18 mouse cellular contexts compared by ENCODE assay signal in genomic region chr1:120321270-120322021, GRCm38 (mm10). TPM values are rescaled to one million over a fixed set of nuclear protein-coding genes. Genes with fewer than 3 reads are reported as not detected.
A peak's percentile ranks its signal among the peaks of the same experiment; 100 is the strongest.
DNase-seq lines count a peak whose midpoint lies in the region; ATAC-seq lines count a peak whose summit lies in the region.
"Had no signal": no experiment of that assay in that cellular context is flagged by ENCODE, and none has a peak within 500 bp of the region (broad histone marks: within the 10 kb centered on the region; RNA-seq: fewer than 3 reads in every experiment).

No protein-coding gene starts in this region.

- H3K4me3 ChIP-seq in neural tube, embryonic 12.5 days: no peak overlapping the region
- no peak overlapping the region for H3K4me3 ChIP-seq in midbrain, embryonic 12.5 days
- H3K4me3 ChIP-seq in neural tube, embryonic 15.5 days (replicated peaks): no peak overlapping the region
- no peak overlapping the region for H3K4me3 ChIP-seq in liver, embryonic 11.5 days (ENCODE audit: low read depth, low read length)
- H3K4me3 ChIP-seq: liver, embryonic 13.5 days; myocyte had no signal

- H3K27ac ChIP-seq in neural tube, embryonic 12.5 days: no peak overlapping the region
- H3K27ac ChIP-seq in midbrain, embryonic 12.5 days (replicated peaks): no peak overlapping the region
- no peak overlapping the region for H3K27ac ChIP-seq in neural tube, embryonic 15.5 days (replicated peaks)
- no peak overlapping the region for H3K27ac ChIP-seq in liver, embryonic 11.5 days (ENCODE audit: low read depth, low read length)
- H3K27ac ChIP-seq: kidney, postnatal 0 days; liver, embryonic 13.5 days had no signal

- peak; percentile 44 to 47 for DNase-seq in cerebellum, postnatal 14 days
- DNase-seq in cerebellum, postnatal 36 days: no peak
- DNase-seq in neural tube, embryonic 10.5 days (ENCODE audit: extremely low spot score, low spot score): no peak
- no peak for DNase-seq in liver, embryonic 11.5 days (ENCODE audit: low spot score)
- DNase-seq in thymus, adult 18-20 months: no peak
- DNase-seq: adrenal gland, adult 2 months; heart, adult 11 months; kidney, adult 11 months; liver, embryonic 13.5 days; thymus, postnatal 36 days had no signal

- no peaks in the 10 kb centered on the region for H3K36me3 ChIP-seq in neural tube, embryonic 12.5 days
- H3K36me3 ChIP-seq in midbrain, embryonic 12.5 days: no peaks in the 10 kb centered on the region
- H3K36me3 ChIP-seq in neural tube, embryonic 15.5 days: no peaks in the 10 kb centered on the region
- H3K36me3 ChIP-seq in liver, embryonic 11.5 days (ENCODE audit: control insufficient read depth, insufficient read depth, low read length): no peaks in the 10 kb centered on the region
- H3K36me3 ChIP-seq: liver, embryonic 13.5 days had no signal

- no peak overlapping the region for H3K4me2 ChIP-seq in neural tube, embryonic 12.5 days (replicated peaks)
- H3K4me2 ChIP-seq in midbrain, embryonic 12.5 days (replicated peaks): no peak overlapping the region
- 0 out of 2 replicates have a peak overlapping the region, but pooled peaks have one; percentile 15 for H3K4me2 ChIP-seq in neural tube, embryonic 15.5 days
- H3K4me2 ChIP-seq in liver, embryonic 11.5 days: no peak overlapping the region
- H3K4me2 ChIP-seq: liver, embryonic 13.5 days had no signal

- 79% methylated on average over 16 of the region's 16 CpGs for WGBS in neural tube, embryonic 12.5 days
- WGBS in midbrain, embryonic 12.5 days: 70% methylated on average over 16 of the region's 16 CpGs
- WGBS in neural tube, embryonic 15.5 days: 63% methylated on average over 16 of the region's 16 CpGs
- WGBS in liver, embryonic 11.5 days: 83% methylated on average over 16 of the region's 16 CpGs

- H3K9ac ChIP-seq in neural tube, embryonic 12.5 days: no peak overlapping the region
- H3K9ac ChIP-seq in midbrain, embryonic 12.5 days (replicated peaks): no peak overlapping the region
- H3K9ac ChIP-seq in neural tube, embryonic 15.5 days (replicated peaks): no peak overlapping the region
- no peak overlapping the region for H3K9ac ChIP-seq in liver, embryonic 11.5 days (ENCODE audit: low read depth, low read length)
- H3K9ac ChIP-seq: liver, embryonic 13.5 days had no signal

- peak; percentile 45; the same call in 1 of the 2 replicates for ATAC-seq in neural tube, embryonic 12.5 days (ENCODE audit: low FRiP score, low read depth)
- peak; percentile 57; the same call in 1 of the 2 replicates for ATAC-seq in midbrain, embryonic 12.5 days (ENCODE audit: low FRiP score, low read depth)
- peak; percentile 63; the same call in 1 of the 2 replicates for ATAC-seq in neural tube, embryonic 15.5 days (ENCODE audit: low FRiP score)
- no peak for ATAC-seq in liver, embryonic 11.5 days (replicated peaks; ENCODE audit: low FRiP score)

- no peaks in the 10 kb centered on the region for H3K9me3 ChIP-seq in neural tube, embryonic 12.5 days
- no peaks in the 10 kb centered on the region for H3K9me3 ChIP-seq in midbrain, embryonic 12.5 days
- no peaks in the 10 kb centered on the region for H3K9me3 ChIP-seq in neural tube, embryonic 15.5 days (replicated peaks)
- no peaks in the 10 kb centered on the region for H3K9me3 ChIP-seq in liver, embryonic 11.5 days (ENCODE audit: control insufficient read depth, low read length)
- H3K9me3 ChIP-seq: liver, embryonic 13.5 days had no signal

- no peaks in the 10 kb centered on the region for H3K4me1 ChIP-seq in neural tube, embryonic 12.5 days
- no peaks in the 10 kb centered on the region for H3K4me1 ChIP-seq in midbrain, embryonic 12.5 days
- H3K4me1 ChIP-seq in neural tube, embryonic 15.5 days: peaks cover 8% of the 10 kb centered on the region
- H3K4me1 ChIP-seq in liver, embryonic 11.5 days (replicated peaks; ENCODE audit: control insufficient read depth, insufficient read depth, low read length): no peaks in the 10 kb centered on the region
- H3K4me1 ChIP-seq: liver, embryonic 13.5 days had no signal

- H3K27me3 ChIP-seq in neural tube, embryonic 12.5 days (replicated peaks): no peaks in the 10 kb centered on the region
- peaks cover 3% of the 10 kb centered on the region; the same call in 1 of the 2 replicates for H3K27me3 ChIP-seq in midbrain, embryonic 12.5 days
- no peaks in the 10 kb centered on the region for H3K27me3 ChIP-seq in neural tube, embryonic 15.5 days (replicated peaks)
- H3K27me3 ChIP-seq in liver, embryonic 11.5 days (replicated peaks; ENCODE audit: control insufficient read depth, insufficient read depth, low read length): no peaks in the 10 kb centered on the region
- H3K27me3 ChIP-seq: liver, embryonic 13.5 days had no signal

RNA-seq across cellular contexts. Expression of gene C1ql2, which starts 18.9 kb away (rescaled TPM):
- 0.19 and 0.42 TPM in 2 replicates for polyA plus RNA-seq in neural tube, embryonic 12.5 days (2016; fragmentation: Nextera tagmentation; extraction: Ambion mirVana)
- 2.8 and 3.4 TPM in 2 replicates for polyA plus RNA-seq in midbrain, embryonic 12.5 days (2016; fragmentation: Nextera tagmentation; extraction: Ambion mirVana)
- polyA plus RNA-seq in neural tube, embryonic 15.5 days (2015; fragmentation: Nextera tagmentation; extraction: Ambion mirVana): 1.4 and 3.2 TPM in 2 replicates
- polyA plus RNA-seq in liver, embryonic 11.5 days (2014; fragmentation: Nextera tagmentation; extraction: Ambion mirVana): not detected in 2 replicates
- polyA plus RNA-seq: heart, embryonic 14.5 days; limb, embryonic 11.5 days; liver, embryonic 13.5 days; myocyte; testis, adult 2 months had no signal

RNA-seq across cellular contexts. Expression of gene Steap3, which starts 48.9 kb away (rescaled TPM):
- 1.4 and 2.3 TPM in 2 replicates for polyA plus RNA-seq in neural tube, embryonic 12.5 days (2016; fragmentation: Nextera tagmentation; extraction: Ambion mirVana)
- 2.6 and 4.0 TPM in 2 replicates for polyA plus RNA-seq in midbrain, embryonic 12.5 days (2016; fragmentation: Nextera tagmentation; extraction: Ambion mirVana)
- polyA plus RNA-seq in neural tube, embryonic 15.5 days (2015; fragmentation: Nextera tagmentation; extraction: Ambion mirVana): 3.9 and 5.4 TPM in 2 replicates
- polyA plus RNA-seq in liver, embryonic 11.5 days (2014; fragmentation: Nextera tagmentation; extraction: Ambion mirVana): 74.7 TPM in 2 replicates

Comparison
In these comparisons a context has a peak if more than half of its experiments do, and no peak if none do; other contexts are left out.
1. DNase-seq: peak in cerebellum, postnatal 14 days (2 of 2); none in cerebellum, postnatal 36 days (0 of 2), neural tube, embryonic 10.5 days (single experiment), liver, embryonic 11.5 days (single experiment) and thymus, adult 18-20 months (0 of 2).
2. RNA of gene Steap3, which starts 48.9 kb away (polyA plus RNA-seq): 74.7 TPM in liver, embryonic 11.5 days; 2.6 to 4.0 TPM in midbrain, embryonic 12.5 days, 3.9 to 5.4 TPM in neural tube, embryonic 15.5 days and 1.4 to 2.3 TPM in neural tube, embryonic 12.5 days; every median in the first group is over 10 times any median in the second.